Mouse (Mus musculus): ENCODE measurements around the gene Amtn. TPM values are rescaled to one million over a fixed set of nuclear protein-coding genes. Genes with fewer than 3 reads are reported as not detected.
A peak's percentile ranks its signal among the peaks of the same experiment; 100 is the strongest.
"Not testable (repeated sequence)": the region's sequence is repeated elsewhere in the genome, so short reads cannot be mapped to it uniquely, and the experiment has no call there.

Gene Amtn
- not detected in 2 replicates for polyA plus RNA-seq (2012; rRNA removed)

DNA sequence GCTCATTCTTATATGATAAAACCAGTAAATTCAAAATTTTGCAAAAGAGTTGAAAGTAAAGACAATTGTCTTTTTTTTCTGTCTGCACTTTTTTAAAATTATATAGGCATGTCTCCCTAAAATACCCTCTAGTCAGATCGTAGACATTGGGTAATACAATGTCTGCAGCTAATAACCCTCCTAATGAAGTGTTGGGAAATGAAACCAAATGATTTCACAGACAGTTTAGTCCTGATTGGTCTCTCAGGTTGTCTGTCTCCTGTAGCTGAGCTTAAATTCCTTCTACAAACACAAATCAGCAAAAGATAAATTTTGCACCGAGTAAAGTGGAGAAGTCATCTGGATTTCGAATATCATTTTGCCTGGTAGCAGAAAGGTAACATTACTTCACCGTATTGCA is at the start of gene Amtn:
Gene Amtn, plus strand, starts transcription at position 301 of the 400 bp plus-strand sequence.
- TF ChIP-seq POLR2A (IDR thresholded peaks at IDR 0.05; ENCODE audit: low read depth, low read length) (no peak), CTCF (conservative IDR thresholded peaks at IDR 0.05; ENCODE audit: insufficient read depth, insufficient read length, low read depth, low read length) (no peak)
- 75% methylated on average over 4 of the region's 4 CpGs for WGBS
- Histone ChIP-seq H3K27ac (ENCODE audit: insufficient read depth, low read depth, low read length) (no peak within 1 kb of the TSS), H3K36me3 (ENCODE audit: control insufficient read depth, insufficient read depth, low read length) (no peaks in the 10 kb centered on the region), H3K4me3 (ENCODE audit: insufficient read depth, low read depth, low read length) (no peak within 1 kb of the TSS), H3K27me3 (replicated peaks; ENCODE audit: control insufficient read depth, insufficient read depth, low read length) (no peaks in the 10 kb centered on the region), H3K4me1 (ENCODE audit: control insufficient read depth, insufficient read depth, low read length) (no peaks in the 10 kb centered on the region)
- no peak for DNase-seq

DNA sequence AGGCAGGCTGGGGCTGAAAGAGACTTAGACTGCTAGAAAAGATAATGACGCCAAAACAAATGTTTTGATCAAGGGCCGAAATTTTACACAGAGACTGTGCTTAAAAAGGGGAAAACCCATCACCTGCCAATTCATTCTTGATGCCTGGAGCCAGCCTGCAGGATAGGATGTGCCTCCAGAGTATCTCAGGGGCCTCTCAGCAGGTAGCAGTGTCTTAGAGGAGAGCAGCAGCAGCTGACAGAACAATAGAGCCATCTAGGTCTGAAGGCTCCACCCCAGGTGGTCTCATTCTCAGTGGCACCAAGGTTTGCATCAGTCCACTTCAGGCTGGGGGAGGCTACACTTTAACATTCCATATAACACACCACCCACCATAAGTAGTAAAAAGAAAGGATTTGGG is 27.4 kb upstream of the Amtn start:
- not testable (repeated sequence) for H3K4me1 ChIP-seq (ENCODE audit: control insufficient read depth, insufficient read depth, low read length); H3K4me3 ChIP-seq (ENCODE audit: insufficient read depth, low read depth, low read length); H3K27me3 ChIP-seq (replicated peaks; ENCODE audit: control insufficient read depth, insufficient read depth, low read length); DNase-seq; H3K36me3 ChIP-seq (ENCODE audit: control insufficient read depth, insufficient read depth, low read length); H3K27ac ChIP-seq (ENCODE audit: insufficient read depth, low read depth, low read length)
- 59% methylated on average over 2 of the region's 2 CpGs for WGBS

DNA sequence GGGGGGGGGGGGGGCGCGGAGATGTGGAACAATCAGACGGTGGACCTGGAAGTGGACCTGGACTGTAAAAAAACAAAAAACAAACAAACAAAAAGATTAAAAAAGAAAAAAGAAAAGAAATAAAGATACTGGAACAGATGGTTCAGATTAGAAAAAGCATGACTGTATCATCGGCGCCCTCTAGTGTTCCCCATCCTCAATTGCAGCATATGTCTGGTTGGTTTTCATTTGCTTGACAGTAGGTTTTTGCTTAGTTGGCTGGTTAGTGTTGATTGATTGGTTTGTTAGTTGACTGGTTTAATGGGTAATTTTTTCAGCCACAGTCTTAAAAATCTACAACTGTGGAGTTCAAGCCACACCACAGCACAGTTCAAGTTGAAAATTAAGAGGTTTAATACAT is 11.1 kb upstream of the Amtn start:
- 3% methylated on average over 5 of the region's 5 CpGs for WGBS
- Histone ChIP-seq H3K4me1 (ENCODE audit: control insufficient read depth, insufficient read depth, low read length) (no peaks in the 10 kb centered on the region), H3K27ac (ENCODE audit: insufficient read depth, low read depth, low read length) (no peak overlapping the region), H3K27me3 (replicated peaks; ENCODE audit: control insufficient read depth, insufficient read depth, low read length) (no peaks in the 10 kb centered on the region), H3K36me3 (ENCODE audit: control insufficient read depth, insufficient read depth, low read length) (no peaks in the 10 kb centered on the region), H3K4me3 (ENCODE audit: insufficient read depth, low read depth, low read length) (no peak overlapping the region)
- no peak for TF ChIP-seq POLR2A (IDR thresholded peaks at IDR 0.05; ENCODE audit: low read depth, low read length)
- peak; percentile 23 for TF ChIP-seq CTCF (conservative IDR thresholded peaks at IDR 0.05; ENCODE audit: insufficient read depth, insufficient read length, low read depth, low read length)
- peak; percentile 39 for DNase-seq

DNA sequence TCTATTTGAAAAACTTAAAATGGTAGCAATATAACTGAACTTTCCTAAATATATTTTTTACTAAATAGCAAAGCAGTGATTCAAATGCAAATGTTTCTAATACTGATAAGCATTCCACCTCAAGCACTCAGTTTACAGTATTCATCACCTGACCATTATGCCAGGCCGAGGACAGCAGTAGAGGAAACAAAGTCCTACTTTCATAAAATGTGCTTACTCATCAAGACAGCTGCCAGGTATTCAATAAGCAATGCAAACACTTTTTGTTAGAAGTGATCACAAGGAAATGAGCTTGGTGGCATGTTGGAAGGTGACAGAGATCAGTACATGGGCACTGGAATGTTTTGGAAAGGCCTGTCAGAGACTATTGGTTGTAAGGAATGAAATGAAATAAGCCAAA is 9.0 kb upstream of the Amtn start:
- no peak overlapping the region for H3K4me3 ChIP-seq (ENCODE audit: insufficient read depth, low read depth, low read length)
- DNase-seq = no peak
- H3K4me1 ChIP-seq (ENCODE audit: control insufficient read depth, insufficient read depth, low read length) = no peaks in the 10 kb centered on the region
- no peaks in the 10 kb centered on the region for H3K27me3 ChIP-seq (replicated peaks; ENCODE audit: control insufficient read depth, insufficient read depth, low read length)
- 33% methylated on average over 1 of the region's 1 CpGs for WGBS
- H3K27ac ChIP-seq (ENCODE audit: insufficient read depth, low read depth, low read length) = no peak overlapping the region
- TF ChIP-seq POLR2A (IDR thresholded peaks at IDR 0.05; ENCODE audit: low read depth, low read length) (no peak), CTCF (conservative IDR thresholded peaks at IDR 0.05; ENCODE audit: insufficient read depth, insufficient read length, low read depth, low read length) (no peak)
- no peaks in the 10 kb centered on the region for H3K36me3 ChIP-seq (ENCODE audit: control insufficient read depth, insufficient read depth, low read length)

DNA sequence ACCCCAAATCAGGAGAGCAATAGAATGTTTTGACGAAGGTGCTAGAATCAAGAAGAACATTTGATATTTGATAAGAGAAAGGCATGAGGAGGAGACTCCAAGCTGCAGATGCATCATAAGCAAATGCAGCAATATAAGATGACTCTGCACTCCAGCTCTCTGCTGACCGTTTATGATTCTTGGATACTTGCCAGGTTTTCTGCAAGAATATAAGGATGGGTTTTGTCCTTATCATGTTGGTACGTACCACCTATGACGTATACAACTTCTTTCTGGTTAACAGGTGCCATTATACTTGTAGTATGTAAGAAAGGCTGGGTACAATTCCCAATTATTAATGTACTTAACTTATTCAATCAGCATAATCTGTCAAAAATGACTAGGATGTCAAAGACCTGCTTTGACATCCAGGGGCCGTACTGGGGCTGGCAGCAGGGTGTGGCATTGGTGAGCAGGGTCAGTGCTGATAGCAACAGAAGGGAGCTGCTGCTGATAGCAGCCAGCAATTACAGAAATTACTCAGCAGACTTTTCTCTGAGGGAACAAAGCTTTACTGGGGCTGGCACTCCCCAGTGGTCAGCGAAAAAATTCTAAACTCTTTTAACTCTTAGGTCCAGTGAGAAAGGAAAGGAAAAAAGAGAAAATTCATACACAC is 5.2 kb upstream of the Amtn start:
- Histone ChIP-seq H3K4me1 (ENCODE audit: control insufficient read depth, insufficient read depth, low read length) (no peaks in the 10 kb centered on the region), H3K27me3 (replicated peaks; ENCODE audit: control insufficient read depth, insufficient read depth, low read length) (no peaks in the 10 kb centered on the region), H3K4me3 (ENCODE audit: insufficient read depth, low read depth, low read length) (no peak overlapping the region), H3K36me3 (ENCODE audit: control insufficient read depth, insufficient read depth, low read length) (no peaks in the 10 kb centered on the region), H3K27ac (ENCODE audit: insufficient read depth, low read depth, low read length) (no peak overlapping the region)
- DNase-seq = no peak
- no peak for TF ChIP-seq POLR2A (IDR thresholded peaks at IDR 0.05; ENCODE audit: low read depth, low read length)
- no peak for TF ChIP-seq CTCF (conservative IDR thresholded peaks at IDR 0.05; ENCODE audit: insufficient read depth, insufficient read length, low read depth, low read length)
- 62% methylated on average over 6 of the region's 6 CpGs for WGBS

DNA sequence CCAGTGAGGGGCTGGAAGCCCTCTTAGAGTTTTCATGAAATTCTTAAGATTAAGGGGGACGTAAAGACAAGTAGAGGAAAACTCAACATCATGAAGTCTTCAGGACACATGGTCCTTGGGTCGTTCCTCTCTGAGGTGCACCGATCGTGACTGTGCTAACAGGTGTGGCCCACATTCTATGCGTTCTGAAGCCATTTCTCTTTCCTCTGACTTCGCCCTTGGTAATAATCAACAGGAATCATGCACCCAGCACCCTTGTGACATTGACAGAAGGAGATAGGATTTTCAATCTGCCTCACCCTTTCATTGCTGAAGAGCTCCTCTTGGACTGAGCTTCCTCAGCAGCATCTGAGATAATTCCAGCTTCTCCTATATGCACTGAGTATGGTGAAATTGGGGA is 3.3 kb upstream of the Amtn start:
- 69% methylated on average over 6 of the region's 6 CpGs for WGBS
- H3K27ac ChIP-seq (ENCODE audit: insufficient read depth, low read depth, low read length) = no peak overlapping the region
- TF ChIP-seq POLR2A (IDR thresholded peaks at IDR 0.05; ENCODE audit: low read depth, low read length) (no peak), CTCF (conservative IDR thresholded peaks at IDR 0.05; ENCODE audit: insufficient read depth, insufficient read length, low read depth, low read length) (no peak)
- no peaks in the 10 kb centered on the region for H3K4me1 ChIP-seq (ENCODE audit: control insufficient read depth, insufficient read depth, low read length)
- no peak for DNase-seq
- H3K27me3 ChIP-seq (replicated peaks; ENCODE audit: control insufficient read depth, insufficient read depth, low read length) = no peaks in the 10 kb centered on the region
- no peaks in the 10 kb centered on the region for H3K36me3 ChIP-seq (ENCODE audit: control insufficient read depth, insufficient read depth, low read length)
- H3K4me3 ChIP-seq (ENCODE audit: insufficient read depth, low read depth, low read length) = no peak overlapping the region

DNA sequence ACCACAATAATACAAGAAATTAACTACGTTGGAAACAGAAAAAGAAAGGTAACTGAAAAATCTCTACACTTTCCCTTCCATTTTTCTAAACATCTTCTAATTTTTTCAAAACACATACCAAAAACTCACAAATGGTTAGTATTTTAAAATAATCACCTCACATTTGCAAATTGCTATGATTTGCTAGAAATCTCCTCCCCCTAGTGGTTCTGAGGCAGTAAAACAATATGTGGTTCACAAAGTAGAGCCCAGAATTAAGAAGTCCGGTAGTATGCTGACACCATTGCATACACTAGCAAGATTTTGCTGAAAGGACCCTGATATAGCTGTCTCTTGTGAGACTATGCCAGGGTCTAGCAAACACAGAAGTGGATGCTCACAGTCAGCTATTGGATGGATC is 16.1 kb downstream of the Amtn start:
- DNase-seq; H3K27me3 ChIP-seq (replicated peaks; ENCODE audit: control insufficient read depth, insufficient read depth, low read length); H3K4me1 ChIP-seq (ENCODE audit: control insufficient read depth, insufficient read depth, low read length); H3K36me3 ChIP-seq (ENCODE audit: control insufficient read depth, insufficient read depth, low read length); H3K27ac ChIP-seq (ENCODE audit: insufficient read depth, low read depth, low read length); H3K4me3 ChIP-seq (ENCODE audit: insufficient read depth, low read depth, low read length): not testable (repeated sequence)
- 79% methylated on average over 2 of the region's 2 CpGs for WGBS

DNA sequence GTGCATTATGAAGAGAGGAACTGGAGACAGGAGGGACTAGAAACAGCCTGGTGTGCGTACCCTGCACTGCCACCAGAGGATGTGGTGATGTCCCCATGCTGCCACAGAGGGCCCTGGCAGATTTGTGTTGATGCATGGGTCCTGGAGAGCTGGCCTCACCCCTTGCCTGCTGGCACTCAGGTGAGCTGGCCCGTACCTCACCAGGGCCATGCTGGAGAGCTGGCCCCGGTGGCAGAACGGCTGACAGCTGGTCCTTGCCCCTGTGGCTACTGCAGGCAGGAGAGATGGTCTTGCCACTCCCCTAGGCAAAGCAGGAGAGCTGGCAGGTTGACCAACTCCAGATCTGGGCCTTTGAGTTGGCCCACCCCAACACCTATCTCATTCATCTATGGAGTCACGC is 22.7 kb downstream of the Amtn start:
- Histone ChIP-seq H3K4me1 (ENCODE audit: control insufficient read depth, insufficient read depth, low read length) (no peaks in the 10 kb centered on the region), H3K27ac (ENCODE audit: insufficient read depth, low read depth, low read length) (no peak overlapping the region), H3K27me3 (replicated peaks; ENCODE audit: control insufficient read depth, insufficient read depth, low read length) (no peaks in the 10 kb centered on the region), H3K36me3 (ENCODE audit: control insufficient read depth, insufficient read depth, low read length) (no peaks in the 10 kb centered on the region), H3K4me3 (ENCODE audit: insufficient read depth, low read depth, low read length) (no peak overlapping the region)
- WGBS = 76% methylated on average over 5 of the region's 5 CpGs
- no peak for TF ChIP-seq POLR2A (IDR thresholded peaks at IDR 0.05; ENCODE audit: low read depth, low read length)
- no peak for TF ChIP-seq CTCF (conservative IDR thresholded peaks at IDR 0.05; ENCODE audit: insufficient read depth, insufficient read length, low read depth, low read length)
- DNase-seq = no peak
